Mouse (Mus musculus) neural tube, embryonic 12.5 days (tissue): ENCODE measurements at regions not wholly inside any gene's neighbourhood (a gene's known extent, or its start where the extent isn't known, plus 50 kb on each side); places are given as distances from the start of the nearest gene placed in this dataset.

ENCODE experiments used
- ATAC-seq: fragments of 200-750 bp; cut with Nextera tagmentation; 2 replicates; pipeline ENCODE4 v1.8.0; 2017; ENCODE audit warnings: low read depth, mild to moderate bottlenecking, moderate TSS enrichment, moderate library complexity; ENCODE audit not compliant: low FRiP score
- H3K27ac ChIP-seq: fragments of 300-500 bp; sonication (generic); 2 replicates; pipeline ENCODE4 v1.5.1; 2016
- H3K27me3 ChIP-seq: fragments of 300-500 bp; sonication (generic); replicated peaks from 2 replicates; pipeline ENCODE4 v1.6.1; 2016; ENCODE audit warnings: mild to moderate bottlenecking
- H3K36me3 ChIP-seq: fragments of 300-500 bp; sonication (generic); 2 replicates; pipeline ENCODE4 v1.6.1; 2016; ENCODE audit warnings: mild to moderate bottlenecking
- H3K4me1 ChIP-seq: fragments of 300-500 bp; sonication (generic); 2 replicates; pipeline ENCODE4 v1.6.1; 2016
- H3K4me2 ChIP-seq: fragments of 300-500 bp; sonication (generic); replicated peaks from 2 replicates; pipeline ENCODE4 v1.6.1; 2016; ENCODE audit warnings: mild to moderate bottlenecking
- H3K4me3 ChIP-seq: fragments of 300-500 bp; sonication (generic); 2 replicates; pipeline ENCODE4 v1.5.1; 2016
- H3K9ac ChIP-seq: fragments of 300-500 bp; sonication (generic); 2 replicates; pipeline ENCODE4 v1.6.1; 2016; ENCODE audit warnings: mild to moderate bottlenecking
- H3K9me3 ChIP-seq: fragments of 300-500 bp; sonication (generic); 2 replicates; pipeline ENCODE4 v1.6.1; 2016; ENCODE audit warnings: mild to moderate bottlenecking
- WGBS: fragments of 180-500 bp; shearing (Covaris S2); methylation state at CpG from one replicate; pipeline ENCODE4 v1.1.7; 2016; 5-methylcytosine and 5-hydroxymethylcytosine counted together

GRCm38 (mm10) chr4:97357958-97358357 lies 175.0 kb upstream of the Gm10192 start:
- WGBS = 90% methylated on average over 1 of the region's 1 CpGs
- no peak overlapping the region for H3K9ac ChIP-seq
- H3K9me3 ChIP-seq = no peaks in the 10 kb centered on the region
- no peak overlapping the region for H3K4me2 ChIP-seq
- no peaks in the 10 kb centered on the region for H3K4me1 ChIP-seq
- no peaks in the 10 kb centered on the region for H3K27me3 ChIP-seq
- ATAC-seq = no peak
- no peak overlapping the region for H3K4me3 ChIP-seq
- no peaks in the 10 kb centered on the region for H3K36me3 ChIP-seq
- H3K27ac ChIP-seq = no peak overlapping the region

- Histone ChIP-seq H3K36me3 (no peaks in the 10 kb centered on the region), H3K4me2 (no peak overlapping the region), H3K27me3 (no peaks in the 10 kb centered on the region), H3K4me1 (no peaks in the 10 kb centered on the region), H3K9ac (no peak overlapping the region), H3K9me3 (no peaks in the 10 kb centered on the region), H3K27ac (no peak overlapping the region), H3K4me3 (no peak overlapping the region)
- 73% methylated on average over 3 of the region's 3 CpGs for WGBS
- no peak for ATAC-seq
These were observed 163.8 kb upstream of the Gm10192 start for GRCm38 (mm10) chr4:97346799-97347198.

- Histone ChIP-seq H3K4me2 (no peak overlapping the region), H3K36me3 (no peaks in the 10 kb centered on the region), H3K4me1 (no peaks in the 10 kb centered on the region), H3K4me3 (no peak overlapping the region), H3K9ac (no peak overlapping the region), H3K27me3 (no peaks in the 10 kb centered on the region), H3K27ac (no peak overlapping the region), H3K9me3 (no peaks in the 10 kb centered on the region)
- 84% methylated on average over 2 of the region's 2 CpGs for WGBS
- ATAC-seq = no peak
These were observed 161.4 kb upstream of the Gm10192 start for GRCm38 (mm10) chr4:97344335-97344734.

GRCm38 (mm10) chr4:97343378-97343777 lies 160.4 kb upstream of the Gm10192 start:
- Histone ChIP-seq H3K27ac (no peak overlapping the region), H3K4me3 (no peak overlapping the region), H3K36me3 (no peaks in the 10 kb centered on the region), H3K4me2 (no peak overlapping the region), H3K9me3 (no peaks in the 10 kb centered on the region), H3K27me3 (no peaks in the 10 kb centered on the region), H3K9ac (no peak overlapping the region), H3K4me1 (no peaks in the 10 kb centered on the region)
- 94% methylated on average over 1 of the region's 1 CpGs for WGBS
- no peak for ATAC-seq
